Comparison of ENCODE assay signal across 22 mouse cellular contexts in genomic region chr6:5316630-5317029, GRCm38 (mm10).
"Had no signal": no experiment of that assay in that cellular context is flagged by ENCODE, and none has a peak within 500 bp of the region (broad histone marks: within the 10 kb centered on the region; RNA-seq: fewer than 3 reads in every experiment).

No protein-coding gene starts in this region.

- ATAC-seq: liver, postnatal 0 days; lung, postnatal 0 days; midbrain, embryonic 13.5 days; midbrain, embryonic 16.5 days had no signal

- H3K27me3 ChIP-seq: lung, embryonic 15.5 days; megakaryocyte, embryonic 14.5 days; midbrain, embryonic 13.5 days; neural tube, embryonic 13.5 days; neural tube, embryonic 15.5 days had no signal

- H3K9me3 ChIP-seq: lung, embryonic 15.5 days; megakaryocyte, embryonic 14.5 days; neural tube, embryonic 13.5 days; neural tube, embryonic 15.5 days had no signal

- H3K27ac ChIP-seq: lung, embryonic 15.5 days; macrophage; midbrain, embryonic 13.5 days; neural tube, embryonic 13.5 days; neural tube, embryonic 15.5 days had no signal

- H3K36me3 ChIP-seq: lung, embryonic 15.5 days; midbrain, embryonic 13.5 days; neural tube, embryonic 13.5 days; neural tube, embryonic 15.5 days had no signal

- DNase-seq: liver, postnatal 0 days; lung, adult 2 months; lung, postnatal 14 days; lung, postnatal 36 days; retina, postnatal 1 day; right cerebral cortex, adult 18-20 months; right cerebral cortex, postnatal 25 days; right cerebral cortex, postnatal 4 days; spleen, adult 18-20 months; thymus, adult 18-20 months; thymus, postnatal 14 days; thymus, postnatal 36 days had no signal

- H3K4me1 ChIP-seq: lung, embryonic 15.5 days; midbrain, embryonic 13.5 days; neural tube, embryonic 13.5 days; neural tube, embryonic 15.5 days had no signal

- H3K4me2 ChIP-seq: lung, embryonic 15.5 days; midbrain, embryonic 11.5 days; midbrain, embryonic 13.5 days; neural tube, embryonic 13.5 days; neural tube, embryonic 15.5 days had no signal

- H3K9ac ChIP-seq: liver, postnatal 0 days; lung, embryonic 15.5 days; midbrain, embryonic 13.5 days; neural tube, embryonic 13.5 days; neural tube, embryonic 15.5 days had no signal

- H3K4me3 ChIP-seq: lung, embryonic 15.5 days; megakaryocyte, embryonic 14.5 days; midbrain, embryonic 13.5 days; myocyte; neural tube, embryonic 13.5 days; neural tube, embryonic 15.5 days had no signal
